Comparison of ENCODE assay signal across 25 mouse cellular contexts in genomic region chr1:188080261-188080875, GRCm38 (mm10).
A peak's percentile ranks its signal among the peaks of the same experiment; 100 is the strongest.
DNase-seq lines count a peak whose midpoint lies in the region; ATAC-seq lines count a peak whose summit lies in the region.
"Had no signal": no experiment of that assay in that cellular context is flagged by ENCODE, and none has a peak within 500 bp of the region (broad histone marks: within the 10 kb centered on the region; RNA-seq: fewer than 3 reads in every experiment).

No protein-coding gene starts in this region.

- no peak for DNase-seq in heart, adult 8-10 months (ENCODE audit: low spot score)
- DNase-seq in midbrain, embryonic 11.5 days (ENCODE audit: low spot score, missing footprints) = no peak
- DNase-seq in midbrain, embryonic 14.5 days = no peak
- peak; percentile 15 for DNase-seq in embryonic facial prominence, embryonic 10.5 days (ENCODE audit: low spot score)
- no peak for DNase-seq in cerebellum, adult 9-11 months
- DNase-seq in natural killer cell, adult 2 months (ENCODE audit: low spot score in 2 of 2) = no peak
- DNase-seq: adrenal gland, adult 8-10 months; cerebellum, adult 11-12 months; gastrocnemius, adult 2 months; heart, postnatal 36 days; kidney, postnatal 25 days; liver; thymus, adult 18-20 months; thymus, postnatal 36 days had no signal

- H3K27ac ChIP-seq in heart, embryonic 14.5 days (replicated peaks in 1 of 2; ENCODE audit: control insufficient read depth in 1 of 2, insufficient read depth in 1 of 2, low read depth in 2 of 2, low read length in 2 of 2) = peak overlapping the region; percentile 35 to 37; a peak in 1 of 4 replicates
- no peak overlapping the region for H3K27ac ChIP-seq in midbrain, embryonic 11.5 days (ENCODE audit: low read depth, low read length)
- H3K27ac ChIP-seq in midbrain, embryonic 14.5 days (replicated peaks; ENCODE audit: low read depth, low read length) = no peak overlapping the region
- H3K27ac ChIP-seq in embryonic facial prominence, embryonic 10.5 days (replicated peaks) = no peak overlapping the region
- H3K27ac ChIP-seq: embryonic facial prominence, embryonic 13.5 days; gastrocnemius, adult 2 months; layer of hippocampus, adult 2 months; limb, embryonic 10.5 days; liver, embryonic 15.5 days; macrophage; midbrain, embryonic 12.5 days; neural tube, embryonic 13.5 days had no signal

- no peaks in the 10 kb centered on the region for H3K9me3 ChIP-seq in heart, embryonic 14.5 days (ENCODE audit: control insufficient read depth, low read length)
- no peaks in the 10 kb centered on the region for H3K9me3 ChIP-seq in midbrain, embryonic 11.5 days (ENCODE audit: control insufficient read depth, low read length)
- H3K9me3 ChIP-seq in midbrain, embryonic 14.5 days (ENCODE audit: control insufficient read depth, low read length) = no peaks in the 10 kb centered on the region
- H3K9me3 ChIP-seq in embryonic facial prominence, embryonic 10.5 days = no peaks in the 10 kb centered on the region
- H3K9me3 ChIP-seq: embryonic facial prominence, embryonic 13.5 days; limb, embryonic 10.5 days; liver, embryonic 15.5 days; midbrain, embryonic 12.5 days; neural tube, embryonic 13.5 days had no signal

- no peaks in the 10 kb centered on the region for H3K27me3 ChIP-seq in heart, embryonic 14.5 days (ENCODE audit: control insufficient read depth, insufficient read depth, low read length)
- no peaks in the 10 kb centered on the region for H3K27me3 ChIP-seq in midbrain, embryonic 11.5 days (ENCODE audit: control insufficient read depth, insufficient read depth, low read length)
- no peaks in the 10 kb centered on the region for H3K27me3 ChIP-seq in midbrain, embryonic 14.5 days (ENCODE audit: control insufficient read depth, insufficient read depth, low read length)
- H3K27me3 ChIP-seq in embryonic facial prominence, embryonic 10.5 days (replicated peaks; ENCODE audit: low read depth, poor library complexity, severe bottlenecking) = peaks cover 8% of the 10 kb centered on the region; the same call in 1 of the 2 replicates
- H3K27me3 ChIP-seq: liver, embryonic 15.5 days; midbrain, embryonic 12.5 days; neural tube, embryonic 13.5 days had no signal

- ATAC-seq in heart, embryonic 14.5 days (ENCODE audit: insufficient number of reproducible peaks, insufficient read depth, low FRiP score, low read depth) = peak; percentile 56; the same call in 1 of the 2 replicates
- ATAC-seq in midbrain, embryonic 11.5 days (ENCODE audit: low FRiP score) = peak; percentile 33; the same call in 1 of the 2 replicates
- no peak for ATAC-seq in midbrain, embryonic 14.5 days (ENCODE audit: low FRiP score, low TSS enrichment)
- ATAC-seq: forebrain, embryonic 14.5 days; intestine, postnatal 0 days had no signal

- H3K4me2 ChIP-seq in heart, embryonic 14.5 days (ENCODE audit: low read length) = peak overlapping the region; percentile 9; the same call in 1 of the 2 replicates
- H3K4me2 ChIP-seq in midbrain, embryonic 11.5 days = no peak overlapping the region
- H3K4me2 ChIP-seq in midbrain, embryonic 14.5 days (ENCODE audit: low read length) = no peak overlapping the region
- H3K4me2 ChIP-seq: embryonic facial prominence, embryonic 13.5 days; liver, embryonic 15.5 days; midbrain, embryonic 12.5 days; neural tube, embryonic 13.5 days had no signal

- no peak overlapping the region for H3K4me3 ChIP-seq in heart, embryonic 14.5 days (ENCODE audit: control insufficient read depth in 1 of 2, insufficient read depth in 1 of 2, low read depth in 1 of 2, low read length in 2 of 2)
- no peak overlapping the region for H3K4me3 ChIP-seq in midbrain, embryonic 11.5 days (ENCODE audit: low read depth, low read length)
- no peak overlapping the region for H3K4me3 ChIP-seq in midbrain, embryonic 14.5 days (replicated peaks; ENCODE audit: low read depth, low read length)
- H3K4me3 ChIP-seq in embryonic facial prominence, embryonic 10.5 days = no peak overlapping the region
- H3K4me3 ChIP-seq: embryonic facial prominence, embryonic 13.5 days; erythroblast, embryonic 14.5 days; gastrocnemius, adult 2 months; layer of hippocampus, adult 2 months; limb, embryonic 10.5 days; liver, embryonic 15.5 days; midbrain, embryonic 12.5 days; neural tube, embryonic 13.5 days had no signal

- peak overlapping the region; percentile 1; the same call in 1 of the 2 replicates for H3K9ac ChIP-seq in heart, embryonic 14.5 days (ENCODE audit: low read length)
- H3K9ac ChIP-seq in midbrain, embryonic 11.5 days (ENCODE audit: low read length) = no peak overlapping the region
- no peak overlapping the region for H3K9ac ChIP-seq in midbrain, embryonic 14.5 days (replicated peaks; ENCODE audit: low read length)
- H3K9ac ChIP-seq: embryonic facial prominence, embryonic 13.5 days; liver, embryonic 15.5 days; midbrain, embryonic 12.5 days; neural tube, embryonic 13.5 days had no signal

- H3K36me3 ChIP-seq in heart, embryonic 14.5 days (ENCODE audit: control insufficient read depth, insufficient read depth, low read length) = no peaks in the 10 kb centered on the region
- no peaks in the 10 kb centered on the region for H3K36me3 ChIP-seq in midbrain, embryonic 11.5 days (ENCODE audit: control insufficient read depth, insufficient read depth, low read length)
- H3K36me3 ChIP-seq in midbrain, embryonic 14.5 days (ENCODE audit: control insufficient read depth, insufficient read depth, low read length) = no peaks in the 10 kb centered on the region
- no peaks in the 10 kb centered on the region for H3K36me3 ChIP-seq in embryonic facial prominence, embryonic 10.5 days (replicated peaks)
- H3K36me3 ChIP-seq: embryonic facial prominence, embryonic 13.5 days; limb, embryonic 10.5 days; liver, embryonic 15.5 days; midbrain, embryonic 12.5 days; neural tube, embryonic 13.5 days had no signal

- WGBS in heart, embryonic 14.5 days = 40% methylated on average over 12 of the region's 12 CpGs
- 50% methylated on average over 12 of the region's 12 CpGs for WGBS in midbrain, embryonic 11.5 days
- 55% methylated on average over 12 of the region's 12 CpGs for WGBS in midbrain, embryonic 14.5 days
- 38% methylated on average over 12 of the region's 12 CpGs for WGBS in embryonic facial prominence, embryonic 10.5 days

- H3K4me1 ChIP-seq in heart, embryonic 14.5 days (ENCODE audit: control insufficient read depth in 2 of 2, insufficient read depth in 2 of 2, low read length in 2 of 2) = peaks cover 15 to 29% of the 10 kb centered on the region in 2 experiments
- peaks cover 13% of the 10 kb centered on the region for H3K4me1 ChIP-seq in midbrain, embryonic 11.5 days (ENCODE audit: control insufficient read depth, insufficient read depth, low read length)
- peaks cover 6% of the 10 kb centered on the region; the same call in 1 of the 2 replicates for H3K4me1 ChIP-seq in midbrain, embryonic 14.5 days (ENCODE audit: control insufficient read depth, insufficient read depth, low read length)
- peaks cover 28% of the 10 kb centered on the region for H3K4me1 ChIP-seq in embryonic facial prominence, embryonic 10.5 days
- H3K4me1 ChIP-seq: embryonic facial prominence, embryonic 13.5 days; liver, embryonic 15.5 days had no signal

Comparison
In these comparisons a context has a peak if more than half of its experiments do, and no peak if none do; other contexts are left out.
1. H3K27ac ChIP-seq: peak in heart, embryonic 14.5 days (2 of 2); none in midbrain, embryonic 11.5 days (single experiment), midbrain, embryonic 14.5 days (single experiment) and embryonic facial prominence, embryonic 10.5 days (single experiment).